Mouse (Mus musculus): ENCODE measurements around the gene Tmcc3.

GRCm38 (mm10) chr10:94346596-94346995, 34.8 kb downstream of the Tmcc3 start:
- TF ChIP-seq POLR2A (IDR thresholded peaks at IDR 0.05; ENCODE audit: insufficient read depth, low read length) (no peak), CTCF (IDR thresholded peaks at IDR 0.05; ENCODE audit: low read depth, low read length) (no peak), EP300 (IDR thresholded peaks at IDR 0.05; ENCODE audit: insufficient read depth, low read depth, low read length) (no peak)

Data from ES-Bruce4 (cell line).